Mouse (Mus musculus) cerebellum, postnatal 10 days (tissue): ENCODE data around the gene Syt14.

Experiments used
- DNase-seq, 2 experiments: peaks; one replicate each; pipeline ENCODE4 v3.0.0; 2021; ENCODE audit warnings: mixed read lengths in 2 of 2

The Syt14 gene

GRCm38 (mm10) chr1:192861305-192861960 is 174.1 kb downstream of the Syt14 start:
- no peak for DNase-seq

DNA sequence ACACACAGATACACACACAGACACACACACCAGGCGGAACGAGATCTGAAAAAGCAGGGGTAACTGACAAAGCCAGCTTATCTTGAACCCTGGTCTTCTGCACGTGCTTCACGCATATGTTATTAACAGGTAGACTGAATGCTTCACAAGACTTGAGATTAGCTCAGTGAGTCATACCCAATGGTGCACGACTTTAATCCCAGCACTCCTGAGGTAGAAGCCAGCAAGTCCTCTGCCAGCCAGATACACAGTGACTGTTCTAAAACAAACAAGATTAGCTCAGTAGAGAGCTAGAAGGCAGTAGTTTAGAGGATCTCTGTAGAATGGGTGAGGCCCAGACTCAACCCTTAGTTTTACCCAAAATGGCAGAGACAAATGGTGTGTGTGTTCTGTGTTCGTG is 175.3 kb downstream of the Syt14 start:
- DNase-seq, result no peak

GRCm38 (mm10) chr1:192857582-192857981 is 178.0 kb downstream of the Syt14 start:
- DNase-seq, result peak in 1 of 2 experiments; percentile 12

DNA sequence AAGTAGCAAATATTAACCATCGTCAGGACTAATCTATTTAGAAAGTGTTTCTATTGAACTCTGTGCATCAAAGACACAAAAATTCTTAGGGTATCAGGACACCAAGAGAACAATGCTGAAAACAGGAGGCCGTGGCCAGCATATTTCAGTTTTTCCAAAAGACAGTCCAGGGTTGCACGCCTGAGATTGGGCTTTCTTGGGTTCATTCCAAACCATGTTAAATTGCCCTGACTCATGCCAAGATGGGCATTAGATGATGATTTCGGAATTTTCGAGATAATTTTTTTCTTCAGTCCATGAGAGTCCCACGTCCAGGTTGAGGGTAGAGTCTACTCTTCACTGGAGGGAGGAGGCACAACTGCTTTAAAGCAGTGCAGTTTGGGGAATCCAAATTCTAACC is 178.6 kb downstream of the Syt14 start:
- DNase-seq, result peak; percentile 13 to 40

GRCm38 (mm10) chr1:192856411-192856810 is 179.2 kb downstream of the Syt14 start:
- DNase-seq, result peak; percentile 29 to 46

GRCm38 (mm10) chr1:192855474-192856230 is 179.9 kb downstream of the Syt14 start, which contains the start of gene Sertad4:
TSS of gene Sertad4 (minus strand) at chr1:192855756.
- DNase-seq, result peak; percentile 75 to 84

GRCm38 (mm10) chr1:192854819-192855271 is 180.7 kb downstream of the Syt14 start:
- peak; percentile 74 to 75 for DNase-seq

- peak in 1 of 2 experiments; percentile 12 for DNase-seq
Measured at GRCm38 (mm10) chr1:192853988-192854818, 181.4 kb downstream of the Syt14 start.

- DNase-seq, result no peak
Measured at GRCm38 (mm10) chr1:192853429-192853828, 182.1 kb downstream of the Syt14 start.

DNA sequence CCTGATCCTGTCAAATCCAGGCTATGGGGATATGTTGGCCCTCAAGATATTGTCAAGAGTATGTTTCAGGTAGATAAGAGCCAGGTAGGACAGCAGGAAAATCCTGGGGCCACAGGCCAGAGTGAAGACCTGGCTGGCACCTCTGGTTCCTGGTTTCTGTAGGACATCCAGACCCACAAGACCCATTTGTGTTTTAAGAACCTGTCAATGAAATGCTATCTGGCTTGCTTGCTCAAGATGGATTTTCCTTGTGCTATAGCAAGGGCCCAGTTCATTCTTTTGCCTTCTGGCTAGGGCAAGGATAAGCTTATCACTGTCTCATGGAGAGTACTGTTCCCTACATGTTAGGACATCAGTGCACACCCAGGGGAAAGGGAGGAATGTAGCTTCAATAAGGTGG is 183.5 kb downstream of the Syt14 start:
- DNase-seq, result no peak

- peak; percentile 43 to 50 for DNase-seq
Measured at GRCm38 (mm10) chr1:192851640-192852039, 183.9 kb downstream of the Syt14 start.

- DNase-seq, result no peak
Measured at GRCm38 (mm10) chr1:192851126-192851525, 184.4 kb downstream of the Syt14 start.

DNA sequence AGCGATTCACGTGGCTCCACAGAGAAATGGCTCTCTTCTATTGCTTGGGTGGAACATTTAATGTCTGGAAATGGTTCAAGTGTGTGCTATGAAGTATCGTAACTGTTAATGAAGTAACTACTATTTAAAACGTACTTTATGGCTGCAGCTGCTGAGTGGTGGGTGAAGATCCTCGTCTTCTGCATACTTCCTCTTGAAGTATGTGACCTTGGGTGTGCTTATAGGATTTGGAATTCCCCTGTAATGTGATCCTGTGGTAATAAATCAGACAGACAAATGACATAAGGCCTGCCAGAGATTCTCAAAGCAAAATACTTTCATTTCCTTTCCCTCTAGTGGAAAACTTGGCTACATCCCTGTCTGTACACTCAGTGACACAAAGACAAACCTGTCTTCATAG is 186.0 kb downstream of the Syt14 start:
- DNase-seq, result no peak

DNA sequence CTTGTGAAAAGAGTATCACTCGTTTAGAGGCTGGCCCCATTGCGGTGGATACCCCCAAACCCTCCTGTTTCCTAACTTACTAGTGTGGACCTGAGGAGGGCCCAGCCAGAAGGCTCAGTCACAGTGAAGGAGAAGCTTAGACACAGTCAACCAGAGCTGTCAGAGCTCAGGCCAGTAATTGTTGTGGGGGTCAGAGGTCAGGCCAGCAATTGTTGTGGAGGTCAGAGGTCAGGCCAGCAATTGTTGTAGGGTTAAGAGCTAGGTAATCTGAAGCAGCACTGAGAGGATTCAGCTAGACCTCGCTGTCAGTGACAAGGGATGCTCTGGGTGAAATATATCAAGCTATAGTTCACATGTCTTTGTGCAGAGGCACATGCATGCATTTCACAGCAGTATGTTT is 188.3 kb downstream of the Syt14 start:
- no peak for DNase-seq
